Mouse (Mus musculus) lung, embryonic 16.5 days (tissue): ENCODE measurements around the gene Stxbp5l. TPM values are rescaled to one million over a fixed set of nuclear protein-coding genes. Genes with fewer than 3 reads are reported as not detected.
"Not testable (repeated sequence)": the region's sequence is repeated elsewhere in the genome, so short reads cannot be mapped to it uniquely, and the experiment has no call there.

Experiments used
- ATAC-seq: fragments of 200-750 bp; cut with Nextera tagmentation; 2 replicates; pipeline ENCODE4 v1.8.0; 2017; ENCODE audit warnings: low read depth, mild to moderate bottlenecking, moderate library complexity
- H3K27ac ChIP-seq: fragments of 300-500 bp; sonication (generic); 2 replicates; pipeline ENCODE4 v1.5.1; 2014; ENCODE audit warnings: mild to moderate bottlenecking, control low read depth, low read length
- H3K27me3 ChIP-seq: fragments of 300-500 bp; sonication (generic); 2 replicates; pipeline ENCODE4 v1.6.1; 2014; ENCODE audit warnings: low read depth, low read length, mixed read lengths; ENCODE audit not compliant: control insufficient read depth, insufficient read depth
- H3K36me3 ChIP-seq: fragments of 300-500 bp; sonication (generic); 2 replicates; pipeline ENCODE4 v1.6.1; 2014; ENCODE audit warnings: low read length; ENCODE audit not compliant: control insufficient read depth, insufficient read depth
- H3K4me1 ChIP-seq: fragments of 300-500 bp; sonication (generic); replicated peaks from 2 replicates; pipeline ENCODE4 v1.6.1; 2014; ENCODE audit warnings: low read length, mixed read lengths; ENCODE audit not compliant: control insufficient read depth, insufficient read depth
- H3K4me2 ChIP-seq: fragments of 300-500 bp; sonication (generic); 2 replicates; pipeline ENCODE4 v1.6.1; 2014; ENCODE audit warnings: low read depth, low read length, control low read depth
- H3K4me3 ChIP-seq: fragments of 300-500 bp; sonication (generic); 2 replicates; pipeline ENCODE4 v1.5.1; 2014; ENCODE audit warnings: mild to moderate bottlenecking, low read length, control low read depth
- H3K9ac ChIP-seq: fragments of 300-500 bp; sonication (generic); 2 replicates; pipeline ENCODE4 v1.6.1; 2014; ENCODE audit warnings: low read length, control low read depth
- H3K9me3 ChIP-seq: fragments of 300-500 bp; sonication (generic); 2 replicates; pipeline ENCODE4 v1.6.1; 2016; ENCODE audit warnings: low read length; ENCODE audit not compliant: control insufficient read depth
- WGBS: fragments of 180-500 bp; shearing (Covaris S2); extraction: QIAGEN DNeasy Blood & Tissue Kit; methylation state at CpG from one replicate; pipeline ENCODE4 v1.1.7; 2014; 5-methylcytosine and 5-hydroxymethylcytosine counted together
- polyA plus RNA-seq: library from polyadenylated mRNA; unstranded; fragments of >200 nt; fragmentation: Nextera tagmentation; extraction: Ambion mirVana; gene quantifications from 2 replicates; pipeline ENCODE4 v1.2.1, GENCODE M21; 2015

The Stxbp5l gene
- polyA plus RNA-seq, 1 experiment from 2014 or later: 0.15 TPM

DNA sequence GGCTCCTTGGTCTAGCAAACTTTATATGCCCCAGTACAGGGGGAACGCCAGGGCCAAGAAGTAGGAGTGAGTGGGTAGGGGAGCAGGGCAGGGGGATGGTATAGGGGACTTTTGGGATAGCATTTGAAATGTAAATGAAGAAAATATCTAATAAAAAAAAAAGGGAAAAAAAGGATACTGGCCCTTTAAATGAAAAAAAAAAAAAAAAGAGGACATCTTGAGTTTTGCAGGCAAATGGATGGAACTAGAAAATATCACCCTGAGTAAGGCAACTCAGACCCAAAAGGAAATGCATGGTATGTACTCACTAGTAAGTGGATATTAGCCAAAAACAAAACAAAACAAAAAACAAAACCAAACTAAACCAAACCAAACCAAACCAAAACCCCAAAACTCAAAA, 259.6 kb downstream of the Stxbp5l start:
- H3K27me3 ChIP-seq, H3K4me1 ChIP-seq, H3K9ac ChIP-seq, H3K4me2 ChIP-seq, H3K9me3 ChIP-seq, H3K27ac ChIP-seq, H3K36me3 ChIP-seq, H3K4me3 ChIP-seq, ATAC-seq: not testable (repeated sequence)
- 90% methylated on average over 1 of the region's 1 CpGs for WGBS

DNA sequence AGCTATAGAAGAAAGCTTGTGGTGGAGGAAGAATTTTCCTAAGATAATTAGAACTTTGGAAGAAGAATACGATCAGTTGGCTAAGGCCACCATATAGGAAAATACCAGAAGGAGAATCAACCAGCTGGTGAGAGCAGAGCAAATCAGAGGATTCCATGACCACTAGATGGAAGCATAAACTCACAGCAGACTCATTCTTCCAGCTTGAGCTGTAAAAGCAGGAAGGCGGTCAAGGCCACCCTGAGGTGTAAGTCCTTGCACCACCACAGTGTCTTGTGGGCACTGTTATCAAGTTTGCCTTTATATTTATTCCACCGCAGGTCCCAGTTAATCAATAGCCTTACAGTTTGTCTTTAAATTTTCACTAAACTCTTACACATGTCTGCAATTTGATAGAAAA, 275.5 kb downstream of the Stxbp5l start:
- no peak overlapping the region for H3K9ac ChIP-seq
- H3K27ac ChIP-seq: no peak overlapping the region
- ATAC-seq: peak; percentile 61
- no peaks in the 10 kb centered on the region for H3K4me1 ChIP-seq
- WGBS: 19% methylated on average over 3 of the region's 3 CpGs
- H3K27me3 ChIP-seq: no peaks in the 10 kb centered on the region
- H3K36me3 ChIP-seq: no peaks in the 10 kb centered on the region
- H3K4me2 ChIP-seq: no peak overlapping the region
- no peaks in the 10 kb centered on the region for H3K9me3 ChIP-seq
- no peak overlapping the region for H3K4me3 ChIP-seq

GRCm38 (mm10) chr16:37108763-37109162, 276.0 kb downstream of the Stxbp5l start:
- Histone ChIP-seq H3K27ac (no peak overlapping the region), H3K4me2 (no peak overlapping the region), H3K4me1 (no peaks in the 10 kb centered on the region), H3K27me3 (no peaks in the 10 kb centered on the region), H3K4me3 (no peak overlapping the region), H3K36me3 (no peaks in the 10 kb centered on the region), H3K9me3 (no peaks in the 10 kb centered on the region), H3K9ac (no peak overlapping the region)
- ATAC-seq: no peak
- 11% methylated on average over 5 of the region's 5 CpGs for WGBS

- H3K27ac ChIP-seq: no peak overlapping the region
- no peak for ATAC-seq
- no peaks in the 10 kb centered on the region for H3K4me1 ChIP-seq
Observed at GRCm38 (mm10) chr16:37094169-37094833, 290.5 kb downstream of the Stxbp5l start.

DNA sequence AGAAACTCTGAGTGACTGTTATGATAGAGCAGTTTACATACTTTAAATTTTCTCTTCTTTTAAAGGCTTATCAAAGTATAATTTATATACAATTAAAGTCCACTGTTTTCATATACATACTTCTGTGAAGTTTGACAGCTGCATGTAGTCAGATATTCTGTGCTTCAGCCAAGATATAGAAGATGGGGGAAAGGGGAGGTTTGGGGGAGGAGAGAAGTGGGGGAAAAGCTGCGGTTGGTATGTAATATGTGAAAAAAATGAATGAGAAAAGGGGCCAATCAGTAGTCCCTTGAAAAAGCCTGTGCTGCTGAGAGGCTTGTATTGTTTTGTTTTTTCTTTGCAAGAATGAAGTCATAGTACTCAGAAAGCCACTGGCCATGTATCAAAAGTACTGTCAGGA, 295.1 kb downstream of the Stxbp5l start:
- peaks cover 11% of the 10 kb centered on the region; the same call in 1 of the 2 replicates for H3K36me3 ChIP-seq

More at GRCm38 (mm10) chr16:37094169-37094833, 290.5 kb downstream of the Stxbp5l start:
- H3K27me3 ChIP-seq: no peaks in the 10 kb centered on the region
- no peaks in the 10 kb centered on the region for H3K9me3 ChIP-seq
- WGBS: 91% methylated on average over 4 of the region's 4 CpGs
- no peak overlapping the region for H3K9ac ChIP-seq
- no peak overlapping the region for H3K4me3 ChIP-seq
- H3K4me2 ChIP-seq: no peak overlapping the region
- H3K36me3 ChIP-seq: 0 out of 2 replicates have a peak, but pooled peaks cover 8% of the 10 kb centered on the region

GRCm38 (mm10) chr16:37072354-37072753, 312.4 kb downstream of the Stxbp5l start:
- Histone ChIP-seq H3K4me3 (no peak overlapping the region), H3K9ac (no peak overlapping the region), H3K36me3 (peaks cover 11% of the 10 kb centered on the region), H3K27ac (no peak overlapping the region), H3K4me2 (no peak overlapping the region), H3K27me3 (no peaks in the 10 kb centered on the region), H3K4me1 (no peaks in the 10 kb centered on the region), H3K9me3 (no peaks in the 10 kb centered on the region)
- WGBS: 89% methylated on average over 5 of the region's 5 CpGs
- no peak for ATAC-seq

More for the DNA sequence above, 295.1 kb downstream of the Stxbp5l start:
- Histone ChIP-seq H3K4me2 (no peak overlapping the region), H3K27ac (no peak overlapping the region), H3K27me3 (no peaks in the 10 kb centered on the region), H3K9ac (no peak overlapping the region), H3K4me3 (no peak overlapping the region), H3K9me3 (no peaks in the 10 kb centered on the region), H3K4me1 (no peaks in the 10 kb centered on the region)
- peak; percentile 60 for ATAC-seq
- WGBS: 49% methylated on average over 1 of the region's 1 CpGs

Other genes starting within 250 kb of the Stxbp5l start
- gene Gtf2e1, start 154.8 kb upstream of the Stxbp5l start, polyA plus RNA-seq: 21.7 and 22.3 TPM in 2 replicates
- gene Rabl3, start 154.9 kb upstream of the Stxbp5l start, polyA plus RNA-seq: 20.3 and 20.5 TPM in 2 replicates
- gene Hgd, start 195.2 kb upstream of the Stxbp5l start, polyA plus RNA-seq: 0.46 and 0.77 TPM in 2 replicates